ENCODE assay signal across 8 mouse cellular contexts in genomic region chr17:80944530-80945198, GRCm38 (mm10). TPM values are rescaled to one million over a fixed set of nuclear protein-coding genes. Genes with fewer than 3 reads are reported as not detected.
A peak's percentile ranks its signal among the peaks of the same experiment; 100 is the strongest.
DNase-seq lines count a peak whose midpoint lies in the region; ATAC-seq and TF ChIP-seq lines count a peak whose summit lies in the region.

Gene Tmem178 (plus strand): TSS chr17:80944632.

- H3K27me3 ChIP-seq in embryonic facial prominence, embryonic 10.5 days (replicated peaks; ENCODE audit: low read depth, poor library complexity, severe bottlenecking), result peaks cover 74% of the 10 kb centered on the region
- H3K27me3 ChIP-seq in hindbrain, embryonic 13.5 days, result no peaks in the 10 kb centered on the region
- H3K27me3 ChIP-seq in limb, embryonic 13.5 days, result peaks cover 46% of the 10 kb centered on the region
- no peaks in the 10 kb centered on the region for H3K27me3 ChIP-seq in midbrain, postnatal 0 days (ENCODE audit: insufficient read depth, low read length)

- under 1% methylated on average over 76 of the region's 84 CpGs for WGBS in embryonic facial prominence, embryonic 10.5 days
- under 1% methylated on average over 76 of the region's 84 CpGs for WGBS in hindbrain, embryonic 13.5 days
- under 1% methylated on average over 64 of the region's 84 CpGs for whole genome bisulfite sequencing in limb, embryonic 13.5 days
- WGBS in midbrain, postnatal 0 days, result under 1% methylated on average over 48 of the region's 84 CpGs

- peaks cover 13% of the 10 kb centered on the region for H3K4me1 ChIP-seq in embryonic facial prominence, embryonic 10.5 days
- H3K4me1 ChIP-seq in hindbrain, embryonic 13.5 days (replicated peaks), result peaks cover 34% of the 10 kb centered on the region
- no peaks in the 10 kb centered on the region; the same call in 1 of the 2 replicates for H3K4me1 ChIP-seq in limb, embryonic 13.5 days
- H3K4me1 ChIP-seq in midbrain, postnatal 0 days (ENCODE audit: insufficient read depth, low read length), result no peaks in the 10 kb centered on the region

- peak within 1 kb of the TSS; percentile 86 for H3K9ac ChIP-seq in hindbrain, embryonic 13.5 days
- peak within 1 kb of the TSS; percentile 82 for H3K9ac ChIP-seq in limb, embryonic 13.5 days
- H3K9ac ChIP-seq in midbrain, postnatal 0 days (replicated peaks; ENCODE audit: low read length, poor library complexity, severe bottlenecking), result peak within 1 kb of the TSS; percentile 93

- H3K27ac ChIP-seq in embryonic facial prominence, embryonic 10.5 days (replicated peaks), result peak within 1 kb of the TSS; percentile 78
- peak within 1 kb of the TSS; percentile 92 for H3K27ac ChIP-seq in hindbrain, embryonic 13.5 days
- no peak within 1 kb of the TSS for H3K27ac ChIP-seq in limb, embryonic 13.5 days
- H3K27ac ChIP-seq in midbrain, postnatal 0 days (ENCODE audit: low read depth, low read length), result peak within 1 kb of the TSS; percentile 63; the same call in 1 of the 2 replicates

- peak within 1 kb of the TSS; percentile 66 for H3K4me2 ChIP-seq in hindbrain, embryonic 13.5 days
- H3K4me2 ChIP-seq in limb, embryonic 13.5 days (replicated peaks), result peak within 1 kb of the TSS; percentile 100
- H3K4me2 ChIP-seq in midbrain, postnatal 0 days (ENCODE audit: low read depth, low read length, poor library complexity, severe bottlenecking), result peak within 1 kb of the TSS; percentile 90

- H3K4me3 ChIP-seq in embryonic facial prominence, embryonic 10.5 days, result peak within 1 kb of the TSS; percentile 80
- H3K4me3 ChIP-seq in hindbrain, embryonic 13.5 days, result peak within 1 kb of the TSS; percentile 65
- H3K4me3 ChIP-seq in limb, embryonic 13.5 days, result peak within 1 kb of the TSS; percentile 76
- peak within 1 kb of the TSS; percentile 87 for H3K4me3 ChIP-seq in midbrain, postnatal 0 days (ENCODE audit: low read depth, low read length)

- H3K9me3 ChIP-seq in embryonic facial prominence, embryonic 10.5 days, result no peaks in the 10 kb centered on the region
- no peaks in the 10 kb centered on the region for H3K9me3 ChIP-seq in hindbrain, embryonic 13.5 days
- H3K9me3 ChIP-seq in limb, embryonic 13.5 days, result no peaks in the 10 kb centered on the region
- H3K9me3 ChIP-seq in midbrain, postnatal 0 days (ENCODE audit: low read length), result no peaks in the 10 kb centered on the region

- no peaks in the 10 kb centered on the region for H3K36me3 ChIP-seq in embryonic facial prominence, embryonic 10.5 days (replicated peaks)
- H3K36me3 ChIP-seq in hindbrain, embryonic 13.5 days, result no peaks in the 10 kb centered on the region
- H3K36me3 ChIP-seq in limb, embryonic 13.5 days, result no peaks in the 10 kb centered on the region
- H3K36me3 ChIP-seq in midbrain, postnatal 0 days (ENCODE audit: insufficient read depth, low read length), result no peaks in the 10 kb centered on the region

- DNase-seq in frontal cortex, adult 2 months (ENCODE audit: extremely low spot score in 1 of 2, low spot score in 1 of 2), result no peak
- DNase-seq in ZHBTc4 (ENCODE audit: low read depth, low spot score), result peak; percentile 51
- DNase-seq in embryonic facial prominence, embryonic 10.5 days (ENCODE audit: low spot score), result peak; percentile 63
- no peak for DNase-seq in midbrain, postnatal 0 days (ENCODE audit: low spot score)

- TF ChIP-seq CTCF in midbrain, postnatal 0 days (IDR thresholded peaks at IDR 0.05), result no peak

- ATAC-seq in frontal cortex, adult (ENCODE audit: low TSS enrichment), result no peak
- ATAC-seq in hindbrain, embryonic 13.5 days (ENCODE audit: low FRiP score), result peak; percentile 74
- ATAC-seq in limb, embryonic 13.5 days (ENCODE audit: low FRiP score, low read depth), result peak; percentile 48; the same call in 1 of the 2 replicates
- ATAC-seq in midbrain, postnatal 0 days (ENCODE audit: low FRiP score), result peak; percentile 75
- ATAC-seq in inflammation-experienced regulatory T-cells, adult 6 months, result no peak

RNA-seq across cellular contexts. Expression of gene Tmem178, which starts in this region (rescaled TPM):
- polyA plus RNA-seq in frontal cortex, adult 2 months (2012; rRNA removed), result 46.6 and 51.3 TPM in 2 replicates
- polyA plus RNA-seq in embryonic facial prominence, embryonic 10.5 days (2016; fragmentation: Nextera tagmentation; extraction: Ambion mirVana), result 2.4 and 3.9 TPM in 2 replicates
- 31.8 and 35.4 TPM in 2 replicates for polyA plus RNA-seq in hindbrain, embryonic 13.5 days (2015; fragmentation: Nextera tagmentation; extraction: Ambion mirVana)
- polyA plus RNA-seq in limb, embryonic 13.5 days (2015; fragmentation: Nextera tagmentation; extraction: Ambion mirVana), result 8.6 and 9.1 TPM in 2 replicates
- 21.9 and 26.5 TPM in 2 replicates for total RNA-seq in midbrain, postnatal 0 days (2014; rRNA removed)
- 18.9 and 20.1 TPM in 2 replicates for polyA plus RNA-seq in midbrain, postnatal 0 days (2015; fragmentation: Nextera tagmentation; extraction: Ambion mirVana)
- polyA plus RNA-seq in inflammation-experienced regulatory T-cells, adult 6 months (2017; shearing (Covaris generic)), result not detected

Comparison
In these comparisons a context has a peak if more than half of its experiments do, and no peak if none do; other contexts are left out.
1. DNase-seq: peak in ZHBTc4 (single experiment) and embryonic facial prominence, embryonic 10.5 days (single experiment); none in frontal cortex, adult 2 months (0 of 2) and midbrain, postnatal 0 days (single experiment).
2. ATAC-seq: peak in hindbrain, embryonic 13.5 days (single experiment), limb, embryonic 13.5 days (single experiment) and midbrain, postnatal 0 days (single experiment); none in frontal cortex, adult (single experiment) and inflammation-experienced regulatory T-cells, adult 6 months (single experiment).
3. Peak in every context shown above with its lines, with median percentiles within 50 percentile points of each other: H3K4me3 ChIP-seq, H3K4me2 ChIP-seq and H3K9ac ChIP-seq.